Mouse (Mus musculus) intestine, embryonic 16.5 days (tissue): ENCODE results near the gene Il4ra. TPM values are rescaled to one million over a fixed set of nuclear protein-coding genes. Genes with fewer than 3 reads are reported as not detected.

Experiments used
- ATAC-seq: fragments of 200-750 bp; cut with Nextera tagmentation; 2 replicates; pipeline ENCODE4 v1.8.0; 2017; ENCODE audit warnings: moderate TSS enrichment, moderate library complexity
- H3K27ac ChIP-seq: fragments of 300-500 bp; sonication (generic); 2 replicates; pipeline ENCODE4 v1.5.1; 2014; ENCODE audit warnings: mild to moderate bottlenecking, low read length
- H3K27me3 ChIP-seq: fragments of 300-500 bp; sonication (generic); replicated peaks from 2 replicates; pipeline ENCODE4 v1.6.1; 2014; ENCODE audit warnings: low read length, control low read depth, mixed read lengths; ENCODE audit not compliant: control insufficient read depth, insufficient read depth
- H3K36me3 ChIP-seq: fragments of 300-500 bp; sonication (generic); 2 replicates; pipeline ENCODE4 v1.6.1; 2014; ENCODE audit warnings: low read length, control low read depth; ENCODE audit not compliant: control insufficient read depth, insufficient read depth
- H3K4me1 ChIP-seq: fragments of 300-500 bp; sonication (generic); 2 replicates; pipeline ENCODE4 v1.6.1; 2014; ENCODE audit warnings: low read length, control low read depth, mixed read lengths; ENCODE audit not compliant: control insufficient read depth, insufficient read depth
- H3K4me2 ChIP-seq: fragments of 300-500 bp; sonication (generic); 2 replicates; pipeline ENCODE4 v1.6.1; 2014; ENCODE audit warnings: low read depth, low read length, control low read depth
- H3K4me3 ChIP-seq: fragments of 300-500 bp; sonication (generic); 2 replicates; pipeline ENCODE4 v1.5.1; 2014; ENCODE audit warnings: mild to moderate bottlenecking, low read length
- H3K9ac ChIP-seq: fragments of 300-500 bp; sonication (generic); 2 replicates; pipeline ENCODE4 v1.6.1; 2014; ENCODE audit warnings: low read depth, low read length
- H3K9me3 ChIP-seq: fragments of 300-500 bp; sonication (generic); 2 replicates; pipeline ENCODE4 v1.6.1; 2016; ENCODE audit warnings: low read length, control low read depth; ENCODE audit not compliant: control insufficient read depth
- WGBS: fragments of 180-500 bp; shearing (Covaris S2); extraction: QIAGEN DNeasy Blood & Tissue Kit; methylation state at CpG from one replicate; pipeline ENCODE4 v1.1.7; 2014; 5-methylcytosine and 5-hydroxymethylcytosine counted together
- polyA plus RNA-seq: library from polyadenylated mRNA; unstranded; fragments of >200 nt; fragmentation: Nextera tagmentation; extraction: Ambion mirVana; gene quantifications from 2 replicates; pipeline ENCODE4 v1.2.1, GENCODE M21; 2015

The Il4ra gene
- polyA plus RNA-seq, 1 experiment from 2014 or later: 12.6 TPM

GRCm38 (mm10) chr7:125581317-125581672, 29.4 kb downstream of the Il4ra start:
- Histone ChIP-seq H3K9me3 (no peaks in the 10 kb centered on the region), H3K4me2 (peak overlapping the region; percentile 73), H3K4me1 (peaks cover 17% of the 10 kb centered on the region), H3K36me3 (no peaks in the 10 kb centered on the region), H3K27ac (no peak overlapping the region; the same call in 1 of the 2 replicates), H3K27me3 (no peaks in the 10 kb centered on the region), H3K9ac (peak overlapping the region; percentile 58), H3K4me3 (peak overlapping the region; percentile 37)
- peak; percentile 77 for ATAC-seq
- 3% methylated on average over 21 of the region's 21 CpGs for WGBS

DNA sequence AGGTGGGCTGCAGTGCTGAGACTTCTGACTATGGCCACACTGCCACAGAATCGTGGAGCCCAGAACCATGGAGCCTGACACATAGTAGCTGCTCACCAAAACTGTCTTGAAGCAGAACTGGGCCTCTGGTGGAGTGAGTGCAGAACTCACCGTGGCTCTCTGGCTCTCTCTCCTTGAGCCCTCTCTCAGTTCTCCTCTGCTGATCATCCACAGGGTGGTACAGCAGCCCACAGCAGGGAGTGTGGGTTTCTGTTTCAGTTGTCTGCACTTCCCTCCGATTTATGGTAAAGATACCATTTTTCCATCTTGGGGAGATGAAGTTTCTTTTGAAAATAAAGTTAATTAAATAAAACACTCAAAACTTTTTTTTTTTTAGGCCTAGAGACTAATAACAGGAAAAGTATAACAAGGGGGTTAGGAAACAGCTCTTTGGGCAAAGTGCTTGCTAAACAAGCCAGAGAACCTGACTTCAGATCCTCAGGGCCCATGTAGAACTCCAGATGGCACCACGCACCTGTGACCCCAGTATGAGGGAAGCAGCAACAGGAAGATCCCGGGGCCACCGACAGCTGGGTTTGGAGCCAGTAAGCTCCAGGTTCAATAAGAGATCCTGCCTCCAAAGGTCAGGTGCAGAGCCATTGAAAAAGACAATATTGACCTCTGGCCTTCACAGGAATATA, 31.5 kb downstream of the Il4ra start:
- H3K9ac ChIP-seq: no peak overlapping the region
- peaks cover 3% of the 10 kb centered on the region; the same call in 1 of the 2 replicates for H3K4me1 ChIP-seq
- no peaks in the 10 kb centered on the region for H3K36me3 ChIP-seq
- H3K4me3 ChIP-seq: no peak overlapping the region
- no peaks in the 10 kb centered on the region for H3K27me3 ChIP-seq
- no peaks in the 10 kb centered on the region for H3K9me3 ChIP-seq
- no peak for ATAC-seq
- no peak overlapping the region for H3K27ac ChIP-seq
- no peak overlapping the region for H3K4me2 ChIP-seq
- 73% methylated on average over 6 of the region's 6 CpGs for WGBS

DNA sequence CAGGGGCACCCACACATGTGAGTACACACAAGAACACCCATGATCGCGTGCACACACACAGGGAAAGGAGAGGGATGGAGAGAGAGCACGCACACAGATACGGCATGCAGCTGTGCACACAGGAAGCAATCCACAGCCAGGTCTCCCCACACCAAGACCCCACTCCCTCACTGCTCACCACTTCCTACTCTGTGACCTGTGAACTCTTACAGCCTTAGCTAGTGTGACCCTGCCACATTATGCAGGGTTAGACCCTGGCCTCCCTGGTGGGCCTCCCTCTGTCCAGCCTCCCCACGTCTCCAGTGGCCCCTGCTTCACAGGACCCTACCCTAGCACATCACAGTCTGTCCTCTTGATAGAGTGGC, 32.1 kb downstream of the Il4ra start:
- no peak overlapping the region for H3K4me3 ChIP-seq
- no peak overlapping the region for H3K27ac ChIP-seq
- H3K9me3 ChIP-seq: no peaks in the 10 kb centered on the region
- no peak overlapping the region for H3K4me2 ChIP-seq
- H3K9ac ChIP-seq: no peak overlapping the region
- 81% methylated on average over 5 of the region's 5 CpGs for WGBS
- H3K27me3 ChIP-seq: no peaks in the 10 kb centered on the region
- H3K4me1 ChIP-seq: peaks cover 3% of the 10 kb centered on the region; the same call in 1 of the 2 replicates
- no peaks in the 10 kb centered on the region for H3K36me3 ChIP-seq
- ATAC-seq: no peak

GRCm38 (mm10) chr7:125586355-125586754, 34.4 kb downstream of the Il4ra start:
- no peak for ATAC-seq
- Histone ChIP-seq H3K4me3 (no peak overlapping the region), H3K27ac (no peak overlapping the region), H3K9ac (no peak overlapping the region), H3K27me3 (no peaks in the 10 kb centered on the region), H3K4me1 (no peaks in the 10 kb centered on the region), H3K4me2 (no peak overlapping the region), H3K36me3 (no peaks in the 10 kb centered on the region), H3K9me3 (no peaks in the 10 kb centered on the region)
- WGBS: 95% methylated on average over 23 of the region's 23 CpGs

GRCm38 (mm10) chr7:125588721-125589120, 36.8 kb downstream of the Il4ra start:
- 77% methylated on average over 4 of the region's 4 CpGs for WGBS
- ATAC-seq: no peak

DNA sequence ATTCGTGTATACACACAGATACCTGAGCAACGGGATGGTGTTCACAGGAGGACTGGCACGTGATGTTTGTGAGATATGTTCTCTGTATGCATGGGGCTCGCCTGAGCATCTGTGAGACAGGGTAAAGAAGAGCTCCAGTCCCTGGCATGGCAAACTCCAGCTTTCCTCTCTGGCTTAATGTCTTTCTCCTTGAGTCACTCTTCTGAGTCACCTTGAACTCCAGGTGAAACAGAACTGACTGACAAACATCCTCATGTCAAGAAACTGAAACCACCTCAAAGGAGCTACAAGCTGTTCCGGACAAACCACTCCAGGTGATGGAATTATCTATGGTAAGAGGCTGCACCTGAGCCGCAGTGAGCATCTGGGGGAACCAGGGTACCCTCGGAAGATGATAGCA, 38.0 kb downstream of the Il4ra start:
- no peak overlapping the region for H3K4me2 ChIP-seq
- no peak for ATAC-seq
- H3K4me3 ChIP-seq: no peak overlapping the region
- no peak overlapping the region for H3K9ac ChIP-seq
- no peak overlapping the region for H3K27ac ChIP-seq
- WGBS: 89% methylated on average over 7 of the region's 7 CpGs
- no peaks in the 10 kb centered on the region for H3K9me3 ChIP-seq
- no peaks in the 10 kb centered on the region for H3K4me1 ChIP-seq
- H3K27me3 ChIP-seq: no peaks in the 10 kb centered on the region
- H3K36me3 ChIP-seq: no peaks in the 10 kb centered on the region

More at GRCm38 (mm10) chr7:125588721-125589120, 36.8 kb downstream of the Il4ra start:
- Histone ChIP-seq H3K27ac (no peak overlapping the region), H3K36me3 (no peaks in the 10 kb centered on the region), H3K9ac (no peak overlapping the region), H3K9me3 (no peaks in the 10 kb centered on the region), H3K4me3 (no peak overlapping the region), H3K4me2 (no peak overlapping the region), H3K4me1 (no peaks in the 10 kb centered on the region), H3K27me3 (no peaks in the 10 kb centered on the region)

GRCm38 (mm10) chr7:125593831-125594230, 41.9 kb downstream of the Il4ra start:
- H3K4me1 ChIP-seq: no peaks in the 10 kb centered on the region
- H3K4me3 ChIP-seq: no peak overlapping the region
- no peak overlapping the region for H3K9ac ChIP-seq
- 84% methylated on average over 4 of the region's 4 CpGs for WGBS
- no peak overlapping the region for H3K4me2 ChIP-seq
- ATAC-seq: no peak
- no peaks in the 10 kb centered on the region for H3K27me3 ChIP-seq
- no peaks in the 10 kb centered on the region for H3K9me3 ChIP-seq
- no peaks in the 10 kb centered on the region for H3K36me3 ChIP-seq
- no peak overlapping the region for H3K27ac ChIP-seq

DNA sequence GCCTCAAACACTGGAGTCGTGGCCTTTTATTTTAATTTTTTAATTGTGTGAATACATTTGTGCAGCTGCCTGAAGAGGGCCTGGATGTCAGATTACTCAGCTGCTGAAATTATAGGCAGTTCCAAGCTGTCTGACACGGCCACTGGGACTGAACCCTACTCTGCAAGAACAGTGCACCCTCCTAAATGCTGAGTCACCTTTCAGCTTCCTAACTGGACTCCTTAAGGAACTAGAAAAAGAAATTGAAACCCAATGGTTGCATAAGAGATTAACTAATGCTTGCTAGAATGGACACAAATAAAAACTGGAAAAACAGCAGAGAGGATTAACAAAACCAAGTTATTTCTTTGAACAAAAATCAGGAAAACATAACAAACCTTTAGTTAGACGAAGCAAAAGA, 44.5 kb downstream of the Il4ra start:
- H3K4me1 ChIP-seq: no peaks in the 10 kb centered on the region
- ATAC-seq: no peak
- no peaks in the 10 kb centered on the region for H3K27me3 ChIP-seq
- no peak overlapping the region for H3K27ac ChIP-seq
- H3K9me3 ChIP-seq: no peaks in the 10 kb centered on the region
- no peaks in the 10 kb centered on the region for H3K36me3 ChIP-seq
- no peak overlapping the region for H3K4me2 ChIP-seq
- no peak overlapping the region for H3K4me3 ChIP-seq
- H3K9ac ChIP-seq: no peak overlapping the region
- WGBS: 62% methylated on average over 3 of the region's 3 CpGs

DNA sequence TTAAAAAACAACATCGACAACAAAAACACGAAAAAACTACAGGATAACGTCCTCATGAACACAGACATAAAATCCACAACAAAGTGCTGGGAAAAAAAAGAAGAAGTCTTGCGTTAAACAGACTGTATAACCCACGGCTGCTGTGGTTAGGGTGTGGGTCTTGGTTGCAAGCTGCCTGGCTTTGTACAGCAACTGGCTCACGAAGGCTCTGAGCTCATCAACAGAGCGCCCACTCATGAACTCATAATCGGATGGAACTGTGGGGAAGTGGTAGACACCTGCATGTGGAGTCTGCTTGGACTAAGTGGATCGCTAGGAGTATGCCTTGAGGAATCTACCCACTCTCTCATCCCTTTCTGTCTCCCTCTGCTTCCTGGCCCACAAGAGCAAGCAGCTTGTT, 45.2 kb downstream of the Il4ra start:
- H3K27ac ChIP-seq: no peak overlapping the region
- no peak for ATAC-seq

More for the DNA sequence above, 45.2 kb downstream of the Il4ra start:
- no peaks in the 10 kb centered on the region for H3K27me3 ChIP-seq
- no peaks in the 10 kb centered on the region for H3K36me3 ChIP-seq
- WGBS: 87% methylated on average over 9 of the region's 9 CpGs
- H3K9ac ChIP-seq: no peak overlapping the region
- no peaks in the 10 kb centered on the region for H3K4me1 ChIP-seq
- H3K9me3 ChIP-seq: no peaks in the 10 kb centered on the region
- no peak overlapping the region for H3K4me3 ChIP-seq
- no peak overlapping the region for H3K4me2 ChIP-seq
